Mouse (Mus musculus) ES-Bruce4 (cell line): ENCODE data around the gene Fyn.

Experiments
- CTCF ChIP-seq: IDR thresholded peaks from one replicate; pipeline ENCODE4 v1.8.1; 2011; ENCODE audit warnings: low read depth, low read length
- EP300 ChIP-seq: IDR thresholded peaks from 2 replicates; pipeline ENCODE4 v1.6.1; 2011; ENCODE audit warnings: low read depth, low read length; ENCODE audit not compliant: insufficient read depth

DNA sequence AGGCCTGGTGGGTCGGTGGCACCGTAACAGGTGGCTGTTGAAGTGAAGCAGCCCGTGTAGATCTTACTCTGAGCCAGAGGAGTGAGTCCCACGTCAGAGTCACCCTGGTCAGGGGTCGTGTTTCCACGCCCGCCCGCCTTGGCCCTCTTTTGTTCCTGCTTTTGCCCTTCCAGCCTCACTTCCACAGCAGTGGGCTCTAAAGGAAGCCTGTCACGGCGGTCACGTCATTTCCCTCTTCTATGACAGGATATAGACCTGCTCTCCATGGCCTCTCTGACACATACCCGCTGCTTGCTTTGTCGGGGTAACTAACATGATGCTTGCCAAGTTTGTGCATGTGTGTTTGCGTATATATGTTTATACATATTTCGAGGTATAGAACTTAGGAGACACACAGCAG is 17.5 kb downstream of the Fyn start:
- TF ChIP-seq CTCF (no peak), EP300 (no peak)
